Mouse (Mus musculus) adrenal gland, postnatal 25 days (tissue): ENCODE results near the gene Klk6. TPM values are rescaled to one million over a fixed set of nuclear protein-coding genes. Genes with fewer than 3 reads are reported as not detected.

Experiments used
- DNase-seq: peaks from one replicate; pipeline ENCODE4 v3.0.0; 2021; ENCODE audit warnings: mixed read lengths
- long read RNA-seq: library from polyadenylated mRNA; stranded (forward); transcript quantifications from one replicate; pipeline ENCODE4 v2.0.0, GENCODE M21; 2021
- total RNA-seq: library from RNA; stranded (reverse); gene quantifications from 2 replicates; pipeline ENCODE4 v1.2.3, GENCODE M21; 2021

Gene Klk6
- total RNA-seq = not detected in 2 replicates
- long read RNA-seq = 0 reads

- no peak for DNase-seq
These were observed at the start of gene Klk6 for GRCm38 (mm10) chr7:43824199-43824598. Gene Klk6 (plus strand): TSS chr7:43824499.

- no peak for DNase-seq
These were observed 49.5 kb upstream of the Klk6 start for GRCm38 (mm10) chr7:43774802-43775201.

DNA sequence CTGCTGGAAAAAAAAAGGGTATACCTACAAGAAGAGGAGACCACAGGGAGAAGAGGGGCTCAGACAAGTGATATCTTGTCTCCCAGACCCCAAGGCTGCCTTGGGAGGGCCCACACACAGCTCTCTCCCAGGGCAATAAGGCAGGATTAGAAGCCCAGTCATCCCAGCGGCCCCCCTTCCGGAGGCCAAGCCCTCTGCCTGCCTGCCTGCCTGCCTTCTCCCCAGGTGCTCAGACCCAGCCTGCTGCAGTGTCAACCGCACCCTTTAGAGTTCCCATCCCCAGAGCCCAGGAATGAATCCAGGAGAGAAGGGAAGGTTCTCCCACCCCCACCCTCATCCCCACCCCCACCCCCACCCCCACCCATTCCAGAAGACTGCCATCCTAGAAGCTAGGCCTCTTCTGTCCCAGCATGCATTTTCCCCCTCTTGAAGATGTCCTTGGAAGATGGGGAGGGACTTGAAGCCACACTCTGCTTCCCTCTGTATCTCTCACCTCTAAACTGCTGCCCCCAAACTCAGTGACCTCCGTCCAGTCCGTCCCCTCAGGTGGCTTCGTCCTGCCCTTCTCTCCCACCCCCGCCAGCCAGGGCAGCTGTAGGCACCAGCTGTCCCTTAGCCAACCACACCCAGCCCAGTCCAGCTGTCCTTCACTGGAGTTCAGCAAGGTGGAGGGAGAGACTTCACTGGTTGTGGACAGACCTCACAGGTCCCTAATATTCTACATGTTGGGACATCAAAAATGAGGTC lies 48.8 kb upstream of the Klk6 start:
- DNase-seq = no peak

DNA sequence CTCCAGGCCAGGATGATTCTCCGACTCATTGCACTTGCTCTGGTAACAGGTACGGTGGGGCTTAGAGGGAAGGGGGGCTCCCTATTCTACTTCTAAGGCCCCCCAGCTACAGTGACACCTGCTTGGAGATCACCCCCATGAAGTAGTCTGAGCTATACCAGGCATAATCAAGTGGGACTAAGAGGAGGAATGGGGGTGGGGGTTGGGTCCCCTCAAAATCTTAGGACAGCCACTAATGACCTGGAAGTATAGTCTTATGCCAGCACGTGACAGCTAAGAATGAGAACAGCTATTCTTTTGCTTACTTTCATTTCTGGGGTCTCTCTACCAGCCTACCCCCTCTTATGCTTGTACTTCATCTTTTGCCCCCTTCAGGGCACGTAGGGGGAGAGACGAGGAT lies 47.8 kb upstream of the Klk6 start:
- DNase-seq = no peak

DNA sequence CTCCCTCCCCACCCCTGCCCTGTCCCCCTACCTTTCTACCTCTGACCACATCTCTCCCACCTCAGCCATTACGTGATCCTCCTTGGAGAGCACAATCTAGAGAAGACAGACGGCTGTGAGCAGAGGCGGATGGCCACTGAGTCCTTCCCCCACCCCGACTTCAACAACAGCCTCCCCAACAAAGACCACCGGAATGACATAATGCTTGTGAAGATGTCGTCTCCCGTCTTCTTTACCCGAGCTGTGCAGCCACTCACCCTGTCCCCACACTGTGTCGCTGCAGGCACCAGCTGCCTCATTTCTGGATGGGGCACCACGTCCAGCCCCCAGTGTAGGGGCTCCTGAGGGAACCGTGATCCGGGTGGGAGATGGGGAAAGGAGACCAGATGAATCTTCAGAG lies 46.9 kb upstream of the Klk6 start:
- DNase-seq = no peak

DNA sequence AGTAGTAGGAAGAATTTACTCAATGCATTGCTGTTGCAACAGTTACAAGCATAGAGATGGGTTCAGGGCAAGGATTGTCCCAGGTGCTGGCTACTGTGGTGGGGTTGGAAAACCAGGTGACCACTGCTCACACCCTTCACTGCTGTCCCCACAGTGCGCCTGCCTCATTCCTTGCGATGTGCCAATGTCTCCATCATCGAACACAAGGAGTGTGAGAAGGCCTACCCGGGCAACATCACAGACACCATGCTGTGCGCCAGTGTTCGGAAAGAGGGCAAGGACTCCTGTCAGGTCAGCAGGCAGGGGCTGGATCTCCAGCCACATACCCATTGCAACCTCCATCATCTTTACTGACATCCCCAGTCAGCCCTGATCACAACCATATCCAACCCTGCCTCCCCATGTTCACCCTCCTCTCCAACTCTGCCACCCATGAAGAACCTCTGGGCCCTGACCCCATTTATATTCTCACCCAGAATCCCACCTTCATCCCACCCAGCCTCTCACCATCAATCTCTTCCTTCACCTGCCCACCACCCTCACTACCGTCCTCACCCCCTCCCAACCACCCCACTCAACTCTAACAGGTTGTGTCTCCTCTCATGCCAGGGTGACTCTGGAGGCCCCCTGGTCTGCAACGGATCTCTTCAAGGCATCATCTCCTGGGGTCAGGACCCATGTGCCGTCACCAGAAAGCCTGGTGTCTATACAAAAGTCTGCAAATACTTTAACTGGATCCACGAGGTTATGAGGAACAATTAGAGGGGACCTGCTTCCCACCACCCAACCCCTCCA lies 45.9 kb upstream of the Klk6 start:
- no peak for DNase-seq

GRCm38 (mm10) chr7:43780241-43780640 lies 44.1 kb upstream of the Klk6 start:
- no peak for DNase-seq

DNA sequence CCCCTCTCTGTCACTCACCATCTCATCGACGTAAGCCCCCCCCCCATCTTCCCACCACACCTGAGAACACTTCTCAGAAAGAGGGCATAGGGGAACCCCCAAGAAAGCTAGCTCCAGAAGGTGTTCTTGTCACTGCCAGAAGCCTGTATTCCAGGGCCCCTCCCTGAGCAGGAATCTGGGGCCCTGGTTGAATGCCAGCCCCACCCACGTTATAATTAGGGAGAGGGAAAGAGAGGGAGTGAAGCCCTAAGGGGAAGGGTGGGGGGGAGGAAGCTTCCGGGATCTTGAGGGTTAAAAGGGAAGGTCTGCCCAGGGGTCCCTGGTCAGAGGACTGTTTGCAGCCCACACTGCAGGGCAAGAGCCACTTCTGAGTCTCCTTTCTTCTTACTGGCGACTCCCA lies 43.6 kb upstream of the Klk6 start, which contains the start of gene Klk10:
Klk10 (plus strand) TSS at position 290 of the 400 bp plus-strand sequence.
- no peak for DNase-seq

GRCm38 (mm10) chr7:43781541-43781940 lies 42.8 kb upstream of the Klk6 start:
- no peak for DNase-seq

DNA sequence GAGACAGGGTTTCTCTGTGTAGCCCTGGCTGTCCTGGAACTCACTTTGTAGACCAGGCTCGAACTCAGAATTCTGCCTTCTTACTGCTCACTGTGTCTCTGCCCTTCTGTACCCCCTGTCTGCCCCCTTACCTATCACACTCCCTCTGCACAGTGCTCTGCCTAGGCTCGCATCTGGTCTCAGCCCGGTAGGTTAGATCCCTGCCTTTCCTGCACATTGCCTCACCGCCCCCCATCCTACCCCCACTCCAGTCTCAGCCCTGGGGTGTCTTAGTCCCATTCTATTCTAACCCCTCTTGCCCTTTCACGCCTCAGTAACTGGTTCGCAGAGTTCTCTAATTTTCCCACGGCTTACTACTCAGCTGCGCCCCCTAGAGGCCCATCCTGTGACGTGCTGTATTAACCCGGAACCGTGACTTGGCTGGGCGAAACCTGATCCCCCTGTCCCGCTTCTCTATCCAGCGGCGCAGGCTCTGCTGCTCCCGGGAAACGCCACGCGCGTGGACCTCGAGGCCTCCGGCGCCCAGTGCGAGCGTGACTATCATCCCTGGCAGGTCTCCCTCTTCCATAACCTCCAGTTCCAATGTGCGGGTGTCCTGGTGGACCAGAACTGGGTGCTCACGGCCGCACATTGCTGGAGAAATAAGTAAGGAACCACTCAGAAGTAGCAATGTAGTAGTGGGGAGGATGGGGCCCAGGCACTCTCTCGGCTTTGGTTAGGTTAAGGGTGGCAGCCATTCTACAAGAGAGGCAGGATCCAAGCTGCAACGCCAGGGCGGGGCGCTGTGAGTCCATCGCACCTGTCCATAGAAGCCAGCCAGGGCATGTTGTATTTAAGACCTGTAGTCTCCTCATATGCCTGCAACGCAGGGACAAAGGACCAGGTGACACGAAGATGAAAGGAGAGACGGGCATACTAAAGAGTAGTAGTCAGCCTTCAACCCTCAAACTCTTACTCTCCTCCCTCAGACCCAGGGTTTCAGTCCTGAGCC lies 41.7 kb upstream of the Klk6 start:
- peak; percentile 78 for DNase-seq

- DNase-seq = peak; percentile 37
These were observed 39.0 kb upstream of the Klk6 start for GRCm38 (mm10) chr7:43785286-43785685.

DNA sequence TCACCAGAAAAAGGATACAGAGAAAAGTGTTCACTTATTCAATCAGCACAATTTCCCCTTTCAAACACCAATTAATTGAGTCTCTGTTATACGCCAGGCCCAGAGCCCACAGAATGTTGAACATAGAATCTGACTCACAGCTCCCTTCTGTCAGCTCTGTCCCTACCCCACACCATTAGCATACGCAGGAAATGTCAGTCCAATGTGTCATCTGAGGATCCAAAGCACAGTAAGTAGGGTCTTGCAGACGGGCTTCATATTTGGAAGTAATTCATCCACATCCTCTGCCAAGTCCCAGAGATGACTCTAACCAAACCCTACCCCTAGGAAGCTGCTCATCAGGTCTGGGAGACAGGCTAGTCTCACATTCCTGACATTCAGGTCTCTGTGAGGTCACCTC lies 36.2 kb upstream of the Klk6 start:
- no peak for DNase-seq

- DNase-seq = no peak
These were observed 35.0 kb upstream of the Klk6 start for GRCm38 (mm10) chr7:43789295-43789694.

- DNase-seq = no peak
These were observed 32.7 kb upstream of the Klk6 start, which contains the start of gene Klk9 for GRCm38 (mm10) chr7:43791591-43791990. Gene Klk9 (plus strand): TSS chr7:43791891.

DNA sequence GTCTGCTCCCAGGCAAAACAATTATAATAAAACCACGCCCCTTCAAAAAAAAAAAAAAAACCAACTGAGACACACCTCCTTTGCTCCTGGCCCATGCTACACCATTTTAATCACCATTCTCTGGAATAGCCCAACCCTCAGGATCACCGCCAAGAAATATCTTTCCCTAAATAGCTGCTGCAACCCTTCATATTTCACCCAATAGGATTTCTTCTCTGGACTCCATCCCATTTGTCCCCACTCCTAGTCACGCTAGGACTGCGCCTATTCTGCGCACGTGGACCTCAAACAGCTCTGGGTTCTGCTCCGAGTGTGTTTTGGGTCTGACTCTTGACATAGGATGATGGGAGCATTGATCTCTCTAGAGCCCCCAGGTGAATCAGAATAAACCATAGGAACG lies 27.9 kb upstream of the Klk6 start:
- DNase-seq = no peak

DNA sequence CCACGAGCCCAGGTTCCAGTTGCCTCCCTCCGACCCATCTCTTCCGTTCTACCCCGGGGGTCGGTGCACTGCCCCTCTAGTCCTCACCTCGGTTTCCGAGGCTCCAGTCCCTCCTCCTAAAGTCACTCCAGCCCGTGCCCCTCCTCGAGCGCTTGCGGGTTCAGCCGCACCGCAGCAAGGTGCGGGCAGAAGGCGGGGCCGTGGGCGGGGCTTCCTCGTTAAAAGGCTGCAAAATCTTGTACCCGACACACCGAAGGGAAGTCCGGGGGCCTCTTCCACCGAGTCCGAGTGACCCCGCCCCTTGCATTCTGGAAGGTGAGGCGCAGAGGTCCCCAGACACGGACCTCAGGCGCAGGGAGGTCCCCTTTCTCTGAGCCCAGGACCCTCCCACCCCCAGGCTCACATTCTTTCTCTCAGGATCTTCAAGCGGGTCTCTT lies 26.9 kb upstream of the Klk6 start, which contains the start of gene Klk8:
Klk8 (plus strand) TSS at position 245 of the 437 bp plus-strand sequence.
- no peak for DNase-seq

DNA sequence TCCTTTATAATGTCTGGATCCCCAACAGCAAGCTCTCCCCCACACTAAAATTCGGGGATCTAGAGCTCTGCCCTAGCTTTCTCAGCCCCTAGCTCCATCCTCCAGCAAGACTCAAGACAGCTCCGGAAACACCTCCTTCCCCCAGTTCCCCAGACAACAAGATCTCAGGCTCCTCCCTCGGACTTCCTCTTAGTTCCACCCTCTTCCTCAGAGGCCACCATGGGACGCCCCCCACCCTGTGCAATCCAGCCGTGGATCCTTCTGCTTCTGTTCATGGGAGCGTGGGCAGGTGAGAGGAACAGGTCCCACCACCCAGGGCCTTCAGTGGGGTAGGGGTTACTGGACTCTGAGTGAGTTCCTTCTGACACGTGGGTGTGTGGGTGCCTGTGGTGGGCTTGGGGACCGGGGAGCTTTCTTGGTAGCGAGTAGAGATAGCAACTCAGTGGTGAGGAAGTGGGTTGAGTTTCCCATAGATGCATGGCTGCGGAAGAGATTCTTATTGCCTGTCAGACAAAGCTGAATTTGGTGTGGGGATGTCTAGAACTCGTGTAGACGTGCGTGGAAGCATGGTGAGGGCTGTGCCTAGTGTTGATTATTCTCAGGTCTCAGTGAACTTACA lies 26.3 kb upstream of the Klk6 start:
- DNase-seq = no peak

- no peak for DNase-seq
These were observed 24.4 kb upstream of the Klk6 start for GRCm38 (mm10) chr7:43799876-43800275.

GRCm38 (mm10) chr7:43810994-43811393 lies 13.3 kb upstream of the Klk6 start, which contains the start of gene Klk7:
Gene Klk7 (plus strand): TSS chr7:43811294.
- no peak for DNase-seq

- DNase-seq = no peak
These were observed 9.1 kb upstream of the Klk6 start for GRCm38 (mm10) chr7:43815211-43815610.

DNA sequence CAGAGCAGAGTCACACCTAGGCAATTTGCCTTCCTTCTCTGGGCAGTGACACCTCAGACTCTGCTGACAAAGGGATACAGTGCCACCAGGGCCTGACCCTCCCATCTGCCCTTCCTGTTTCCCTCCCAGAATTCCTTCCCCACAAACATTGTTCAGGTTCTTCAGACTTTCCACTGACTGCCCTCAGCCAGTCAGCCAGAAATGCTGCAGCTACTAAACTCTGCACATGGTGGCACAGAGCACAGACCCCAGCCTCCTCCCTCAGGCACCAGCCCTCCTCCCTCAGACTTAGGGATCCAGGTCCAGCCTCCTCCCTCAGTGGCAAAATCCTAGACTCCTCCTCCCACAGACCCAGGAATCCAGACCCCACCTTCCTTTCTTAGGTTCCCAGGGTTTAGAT lies 7.6 kb upstream of the Klk6 start:
- no peak for DNase-seq

DNA sequence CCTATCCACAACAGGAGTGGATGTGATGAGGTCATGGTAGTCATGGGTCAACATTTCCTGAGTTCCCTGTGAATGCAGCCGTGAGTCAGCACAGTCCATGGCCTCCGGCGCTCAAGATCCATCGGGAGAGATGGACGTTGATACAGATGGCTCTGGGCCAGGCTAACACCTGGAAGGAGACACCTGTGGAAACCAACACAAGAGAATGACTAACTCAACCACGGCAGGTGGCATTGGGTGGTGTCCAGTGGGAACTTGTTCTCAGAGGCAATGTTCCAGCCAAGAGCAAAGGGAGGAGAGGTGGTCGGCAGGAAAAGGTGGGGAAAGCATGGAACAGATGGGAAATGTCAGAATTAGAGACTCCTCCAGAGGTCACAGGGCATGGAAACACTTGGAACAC lies 2.7 kb upstream of the Klk6 start:
- DNase-seq = no peak
